Mouse (Mus musculus): ENCODE data around the gene Mrps36. TPM values are rescaled to one million over a fixed set of nuclear protein-coding genes. Genes with fewer than 3 reads are reported as not detected.
A peak's percentile ranks its signal among the peaks of the same experiment; 100 is the strongest.
"Not testable (repeated sequence)": the region's sequence is repeated elsewhere in the genome, so short reads cannot be mapped to it uniquely, and the experiment has no call there.

Mrps36 gene
- polyA plus RNA-seq, 1 experiment = 29.2 TPM

- TF ChIP-seq POLR2A (IDR thresholded peaks at IDR 0.05; ENCODE audit: borderline replicate concordance, extremely low read depth, low read depth, low read length) = no peak
- no peak for TF ChIP-seq CTCF (IDR thresholded peaks at IDR 0.05; ENCODE audit: insufficient read depth, low read length)
- DNase-seq = no peak
- peak overlapping the region; percentile 42 for H3K4me3 ChIP-seq (replicated peaks; ENCODE audit: extremely low read depth, low read depth, low read length)
- 59% methylated on average over 11 of the region's 11 CpGs for WGBS
- H3K4me1 ChIP-seq (ENCODE audit: control insufficient read depth, insufficient read depth, low read length) = 0 out of 2 replicates have a peak, but pooled peaks cover 3% of the 10 kb centered on the region
Measured at GRCm38 (mm10) chr13:100743346-100744035, 968 bp downstream of the Mrps36 start.

- no peak for DNase-seq
- TF ChIP-seq CTCF (IDR thresholded peaks at IDR 0.05; ENCODE audit: insufficient read depth, low read length) = no peak
- TF ChIP-seq POLR2A (IDR thresholded peaks at IDR 0.05; ENCODE audit: borderline replicate concordance, extremely low read depth, low read depth, low read length) = no peak
- 84% methylated on average over 5 of the region's 5 CpGs for whole genome bisulfite sequencing
- Histone ChIP-seq H3K4me1 (ENCODE audit: control insufficient read depth, insufficient read depth, low read length) (0 out of 2 replicates have a peak, but pooled peaks cover 3% of the 10 kb centered on the region), H3K4me3 (replicated peaks; ENCODE audit: extremely low read depth, low read depth, low read length) (no peak overlapping the region)
Measured at GRCm38 (mm10) chr13:100742831-100743230, 1.6 kb downstream of the Mrps36 start.

GRCm38 (mm10) chr13:100732756-100733155 is 11.7 kb downstream of the Mrps36 start:
- no peak for DNase-seq
- no peak for TF ChIP-seq CTCF (IDR thresholded peaks at IDR 0.05; ENCODE audit: insufficient read depth, low read length)
- TF ChIP-seq POLR2A (IDR thresholded peaks at IDR 0.05; ENCODE audit: borderline replicate concordance, extremely low read depth, low read depth, low read length) = no peak
- H3K4me3 ChIP-seq (replicated peaks; ENCODE audit: extremely low read depth, low read depth, low read length) = no peak overlapping the region
- 99% methylated on average over 2 of the region's 2 CpGs for WGBS
- H3K4me1 ChIP-seq (ENCODE audit: control insufficient read depth, insufficient read depth, low read length) = peaks cover 3% of the 10 kb centered on the region; the same call in 1 of the 2 replicates

- H3K4me3 ChIP-seq (replicated peaks; ENCODE audit: extremely low read depth, low read depth, low read length); DNase-seq; H3K4me1 ChIP-seq (ENCODE audit: control insufficient read depth, insufficient read depth, low read length): not testable (repeated sequence)
- 95% methylated on average over 6 of the region's 6 CpGs for WGBS
Measured at GRCm38 (mm10) chr13:100731462-100732046, 12.9 kb downstream of the Mrps36 start.

GRCm38 (mm10) chr13:100730861-100731176 is 13.6 kb downstream of the Mrps36 start, which contains the start of gene Cdk7:
Gene Cdk7 (minus strand): TSS chr13:100730939.
- peak; percentile 91 for DNase-seq
- peaks cover 3% of the 10 kb centered on the region; the same call in 1 of the 2 replicates for H3K4me1 ChIP-seq (ENCODE audit: control insufficient read depth, insufficient read depth, low read length)
- peak within 1 kb of the TSS; percentile 69 for H3K4me3 ChIP-seq (replicated peaks; ENCODE audit: extremely low read depth, low read depth, low read length)
- TF ChIP-seq CTCF (IDR thresholded peaks at IDR 0.05; ENCODE audit: insufficient read depth, low read length) (no peak), POLR2A (IDR thresholded peaks at IDR 0.05; ENCODE audit: borderline replicate concordance, extremely low read depth, low read depth, low read length) (peak; percentile 69; the same call in 1 of the 2 replicates)
- under 1% methylated on average over 19 of the region's 19 CpGs for WGBS

GRCm38 (mm10) chr13:100730153-100730860 is 14.2 kb downstream of the Mrps36 start:
- peaks cover 3% of the 10 kb centered on the region; the same call in 1 of the 2 replicates for H3K4me1 ChIP-seq (ENCODE audit: control insufficient read depth, insufficient read depth, low read length)
- peak; percentile 13 for DNase-seq
- no peak for TF ChIP-seq POLR2A (IDR thresholded peaks at IDR 0.05; ENCODE audit: borderline replicate concordance, extremely low read depth, low read depth, low read length)
- TF ChIP-seq CTCF (IDR thresholded peaks at IDR 0.05; ENCODE audit: insufficient read depth, low read length) = no peak
- H3K4me3 ChIP-seq (replicated peaks; ENCODE audit: extremely low read depth, low read depth, low read length) = peak overlapping the region; percentile 69
- WGBS = under 1% methylated on average over 30 of the region's 30 CpGs

- H3K4me1 ChIP-seq (ENCODE audit: control insufficient read depth, insufficient read depth, low read length); DNase-seq; H3K4me3 ChIP-seq (replicated peaks; ENCODE audit: extremely low read depth, low read depth, low read length): not testable (repeated sequence)
- WGBS = 91% methylated on average over 4 of the region's 4 CpGs
Measured at GRCm38 (mm10) chr13:100728530-100728929, 15.9 kb downstream of the Mrps36 start.

GRCm38 (mm10) chr13:100728086-100728485 is 16.4 kb downstream of the Mrps36 start:
- Histone ChIP-seq H3K4me1 (ENCODE audit: control insufficient read depth, insufficient read depth, low read length) (peaks cover 3% of the 10 kb centered on the region; the same call in 1 of the 2 replicates), H3K4me3 (replicated peaks; ENCODE audit: extremely low read depth, low read depth, low read length) (no peak overlapping the region)
- 86% methylated on average over 5 of the region's 5 CpGs for WGBS
- TF ChIP-seq POLR2A (IDR thresholded peaks at IDR 0.05; ENCODE audit: borderline replicate concordance, extremely low read depth, low read depth, low read length) = no peak
- TF ChIP-seq CTCF (IDR thresholded peaks at IDR 0.05; ENCODE audit: insufficient read depth, low read length) = no peak
- no peak for DNase-seq

GRCm38 (mm10) chr13:100725194-100725593 is 19.3 kb downstream of the Mrps36 start:
- 83% methylated on average over 10 of the region's 10 CpGs for WGBS
- DNase-seq = no peak
- TF ChIP-seq CTCF (IDR thresholded peaks at IDR 0.05; ENCODE audit: insufficient read depth, low read length) = no peak
- no peak for TF ChIP-seq POLR2A (IDR thresholded peaks at IDR 0.05; ENCODE audit: borderline replicate concordance, extremely low read depth, low read depth, low read length)
- Histone ChIP-seq H3K4me3 (replicated peaks; ENCODE audit: extremely low read depth, low read depth, low read length) (no peak overlapping the region), H3K4me1 (ENCODE audit: control insufficient read depth, insufficient read depth, low read length) (peaks cover 3% of the 10 kb centered on the region; the same call in 1 of the 2 replicates)
